9 mouse cellular contexts compared by ENCODE assay signal in genomic region chr11:96093361-96093760, GRCm38 (mm10). TPM values are rescaled to one million over a fixed set of nuclear protein-coding genes. Genes with fewer than 3 reads are reported as not detected.
A peak's percentile ranks its signal among the peaks of the same experiment; 100 is the strongest.
DNase-seq lines count a peak whose midpoint lies in the region; ATAC-seq and TF ChIP-seq lines count a peak whose summit lies in the region.
"Had no signal": no experiment of that assay in that cellular context is flagged by ENCODE, and none has a peak within 500 bp of the region (broad histone marks: within the 10 kb centered on the region; RNA-seq: fewer than 3 reads in every experiment).

No protein-coding gene starts in this region.

- no peak for ATAC-seq in G1E (ENCODE audit: extremely low read depth, insufficient number of reproducible peaks, low FRiP score, poor library complexity, severe bottlenecking)
- no peak for ATAC-seq in activated CD4-positive, CD25-positive, alpha-beta regulatory T cell, adult 4 months

- no peaks in the 10 kb centered on the region for H3K4me1 ChIP-seq in G1E (ENCODE audit: insufficient read depth, low read depth, low read length)

- intact Hi-C loops in left cerebral cortex, adult 2 months (cut with DNase I), result loop anchor here (1.0 kb wide), 2 partner anchors 34 to 142 kb away; no protein-coding TSS in a partner anchor
- intact Hi-C loops in left cerebral cortex, postnatal 10 days (cut with DNase I), result loop anchor here (5.0 kb wide), 1 partner anchor 144 kb away; no protein-coding TSS in a partner anchor

- peak; percentile 23 to 41 for DNase-seq in left cerebral cortex, adult 2 months (ENCODE audit: extremely low spot score in 1 of 2, low spot score in 2 of 2)
- no peak for DNase-seq in left cerebral cortex, postnatal 10 days (ENCODE audit: extremely low spot score in 1 of 2, low spot score in 2 of 2)
- peak; percentile 47 for DNase-seq in G1E (ENCODE audit: low spot score)
- peak; percentile 54 for DNase-seq in adrenal gland, postnatal 25 days
- DNase-seq in gastrocnemius, postnatal 10 days, result peak; percentile 57
- peak; percentile 36 to 73 for DNase-seq in kidney, postnatal 36 days
- DNase-seq in natural killer cell, adult 2 months (ENCODE audit: low spot score in 2 of 2), result peak; percentile 20 to 37

- H3K36me3 ChIP-seq in G1E (replicated peaks), result no peaks in the 10 kb centered on the region

- H3K4me3 ChIP-seq in left cerebral cortex, adult 2 months, result no peak overlapping the region
- H3K4me3 ChIP-seq in G1E (ENCODE audit: low read depth, low read length), result no peak overlapping the region
- H3K4me3 ChIP-seq: myocyte had no signal

- no peak overlapping the region for H3K27ac ChIP-seq in left cerebral cortex, adult 2 months

- peak; percentile 89 for TF ChIP-seq CTCF in left cerebral cortex, adult 2 months (IDR thresholded peaks at IDR 0.05)
- TF ChIP-seq CTCF in G1E (IDR thresholded peaks at IDR 0.05; ENCODE audit: low read depth, low read length), result peak; percentile 93

- no peaks in the 10 kb centered on the region for H3K9me3 ChIP-seq in G1E (replicated peaks)

- H3K27me3 ChIP-seq in G1E (ENCODE audit: insufficient read depth, low read length), result peaks cover 23% of the 10 kb centered on the region

RNA-seq across cellular contexts. Expression of gene Atp5g1, which starts 17.9 kb away (rescaled TPM):
- total RNA-seq in left cerebral cortex, adult 2 months (2021), result 100 to 1,000 TPM; 328 to 333 TPM
- 100 to 1,000 TPM; 556 to 586 TPM for total RNA-seq in left cerebral cortex, postnatal 10 days (2021)
- 304 and 320 TPM in 2 replicates for total RNA-seq in G1E (2014; fragmentation: Nextera tagmentation)
- 108 and 129 TPM in 2 replicates for total RNA-seq in G1E (2017)
- polyA plus RNA-seq in G1E (2012), result 196 and 385 TPM in 2 replicates
- 260 and 278 TPM in 2 replicates for total RNA-seq in adrenal gland, postnatal 25 days (2021)
- total RNA-seq in gastrocnemius, postnatal 10 days (2021), result 1,000 to 10,000 TPM; 1,118 to 1,302 TPM
- polyA plus RNA-seq in activated CD4-positive, CD25-positive, alpha-beta regulatory T cell, adult 4 months (2017; shearing (Covaris generic)), result 100 to 1,000 TPM; 362 to 459 TPM

RNA-seq across cellular contexts. Expression of gene Calcoco2, which starts 18.4 kb away (rescaled TPM):
- not detected for total RNA-seq in left cerebral cortex, adult 2 months (2021)
- total RNA-seq in left cerebral cortex, postnatal 10 days (2021), result not detected
- total RNA-seq in G1E (2014; fragmentation: Nextera tagmentation) (not detected in 2 replicates), G1E (2017) (not detected in 2 replicates)
- polyA plus RNA-seq in G1E (2012), result not detected in 2 replicates
- total RNA-seq in adrenal gland, postnatal 25 days (2021), result not detected in 2 replicates
- not detected for total RNA-seq in gastrocnemius, postnatal 10 days (2021)
- polyA plus RNA-seq in activated CD4-positive, CD25-positive, alpha-beta regulatory T cell, adult 4 months (2017; shearing (Covaris generic)), result not detected
- polyA plus RNA-seq: myocyte had no signal

RNA-seq across cellular contexts. Expression of gene Ube2z, which starts 28.2 kb away (rescaled TPM):
- total RNA-seq in left cerebral cortex, adult 2 months (2021), result 10 to 100 TPM; 53.5 to 57.9 TPM
- total RNA-seq in left cerebral cortex, postnatal 10 days (2021), result 10 to 100 TPM; 63.0 to 64.2 TPM
- total RNA-seq in G1E (2014; fragmentation: Nextera tagmentation), result 35.6 and 38.5 TPM in 2 replicates
- total RNA-seq in G1E (2017), result 34.6 and 35.8 TPM in 2 replicates
- polyA plus RNA-seq in G1E (2012), result 25.8 and 31.9 TPM in 2 replicates
- total RNA-seq in adrenal gland, postnatal 25 days (2021), result 46.2 and 48.4 TPM in 2 replicates
- total RNA-seq in gastrocnemius, postnatal 10 days (2021), result 10 to 100 TPM; 24.2 to 29.8 TPM
- 1 to 10 TPM; 8.5 to 9.1 TPM for polyA plus RNA-seq in activated CD4-positive, CD25-positive, alpha-beta regulatory T cell, adult 4 months (2017; shearing (Covaris generic))

RNA-seq across cellular contexts. Expression of gene Ttll6, which starts 40.2 kb away (rescaled TPM):
- not detected for total RNA-seq in left cerebral cortex, adult 2 months (2021)
- total RNA-seq in left cerebral cortex, postnatal 10 days (2021), result under 1 TPM; 0.24 to 0.53 TPM
- not detected in 2 replicates for total RNA-seq in G1E (2014; fragmentation: Nextera tagmentation)
- not detected in 2 replicates for total RNA-seq in G1E (2017)
- not detected in 2 replicates for polyA plus RNA-seq in G1E (2012)
- not detected in 2 replicates for total RNA-seq in adrenal gland, postnatal 25 days (2021)
- total RNA-seq in gastrocnemius, postnatal 10 days (2021), result not detected
- polyA plus RNA-seq in activated CD4-positive, CD25-positive, alpha-beta regulatory T cell, adult 4 months (2017; shearing (Covaris generic)), result under 1 TPM in 1 of 2 experiments, not detected in 1; 0.11 TPM
- polyA plus RNA-seq: myocyte had no signal

RNA-seq across cellular contexts. Expression of gene Snf8, which starts 58.7 kb away (rescaled TPM):
- 100 to 1,000 TPM; 102 to 103 TPM for total RNA-seq in left cerebral cortex, adult 2 months (2021)
- 10 to 100 TPM; 87.1 to 96.3 TPM for total RNA-seq in left cerebral cortex, postnatal 10 days (2021)
- total RNA-seq in G1E (2014; fragmentation: Nextera tagmentation), result 38.7 and 48.4 TPM in 2 replicates
- 58.4 and 62.3 TPM in 2 replicates for total RNA-seq in G1E (2017)
- 154 and 196 TPM in 2 replicates for polyA plus RNA-seq in G1E (2012)
- total RNA-seq in adrenal gland, postnatal 25 days (2021), result 85.0 and 87.0 TPM in 2 replicates
- 10 to 100 TPM; 31.6 to 34.5 TPM for total RNA-seq in gastrocnemius, postnatal 10 days (2021)
- 10 to 100 TPM; 39.3 to 54.1 TPM for polyA plus RNA-seq in activated CD4-positive, CD25-positive, alpha-beta regulatory T cell, adult 4 months (2017; shearing (Covaris generic))

Comparison
In these comparisons a context has a peak if more than half of its experiments do, and no peak if none do; other contexts are left out.
1. DNase-seq: peak in left cerebral cortex, adult 2 months (2 of 2), G1E (single experiment), adrenal gland, postnatal 25 days (single experiment), gastrocnemius, postnatal 10 days (single experiment), kidney, postnatal 36 days (2 of 2) and natural killer cell, adult 2 months (2 of 2); none in left cerebral cortex, postnatal 10 days (0 of 2).